Mouse (Mus musculus) ES-Bruce4 (cell line): Measurements from ENCODE around the gene Atad5. TPM values are rescaled to one million over a fixed set of nuclear protein-coding genes. Genes with fewer than 3 reads are reported as not detected.

Experiments used
- H3K27ac ChIP-seq: 2 replicates; pipeline ENCODE4 v1.5.1; 2012; ENCODE audit warnings: low read length, inconsistent platforms; ENCODE audit not compliant: insufficient read depth
- H3K27me3 ChIP-seq: 2 replicates; pipeline ENCODE4 v1.6.1; 2012; ENCODE audit warnings: mild to moderate bottlenecking, low read length, inconsistent platforms; ENCODE audit not compliant: control insufficient read depth, poor library complexity, insufficient read depth, severe bottlenecking
- H3K36me3 ChIP-seq: 2 replicates; pipeline ENCODE4 v1.6.1; 2012; ENCODE audit warnings: inconsistent platforms, mild to moderate bottlenecking, low read length, moderate library complexity; ENCODE audit not compliant: control insufficient read depth, poor library complexity, insufficient read depth, severe bottlenecking
- H3K4me1 ChIP-seq: one replicate; pipeline ENCODE4 v1.8.1; 2011; ENCODE audit warnings: low read length; ENCODE audit not compliant: control insufficient read depth, insufficient read depth
- H3K4me3 ChIP-seq: 2 replicates; pipeline ENCODE4 v1.5.1; 2011; ENCODE audit warnings: low read depth, mild to moderate bottlenecking, low read length
- H3K9ac ChIP-seq: 2 replicates; pipeline ENCODE4 v1.6.1; 2012; ENCODE audit warnings: low read depth, mild to moderate bottlenecking, inconsistent platforms; ENCODE audit not compliant: poor library complexity, severe bottlenecking
- H3K9me3 ChIP-seq: replicated peaks from 2 replicates; pipeline ENCODE4 v1.6.1; 2012; ENCODE audit warnings: mild to moderate bottlenecking, low read length, inconsistent platforms; ENCODE audit not compliant: control insufficient read depth, poor library complexity, insufficient read depth, severe bottlenecking
- CTCF ChIP-seq: IDR thresholded peaks from one replicate; pipeline ENCODE4 v1.8.1; 2011; ENCODE audit warnings: low read depth, low read length
- EP300 ChIP-seq: IDR thresholded peaks from 2 replicates; pipeline ENCODE4 v1.6.1; 2011; ENCODE audit warnings: low read depth, low read length; ENCODE audit not compliant: insufficient read depth
- POLR2A ChIP-seq: IDR thresholded peaks from one replicate; pipeline ENCODE4 v1.8.1; 2011; ENCODE audit warnings: low read length; ENCODE audit not compliant: insufficient read depth
- polyA plus RNA-seq: library from polyadenylated mRNA; stranded (reverse); fragments of >200 nt; gene quantifications from 2 replicates; pipeline ENCODE4 v1.2.4, GENCODE M21; 2011; ENCODE audit warnings: low read depth; ENCODE audit not compliant: missing spikeins, insufficient read depth, insufficient read length

The Atad5 gene
- polyA plus RNA-seq, 1 experiment: 26.6 TPM

DNA sequence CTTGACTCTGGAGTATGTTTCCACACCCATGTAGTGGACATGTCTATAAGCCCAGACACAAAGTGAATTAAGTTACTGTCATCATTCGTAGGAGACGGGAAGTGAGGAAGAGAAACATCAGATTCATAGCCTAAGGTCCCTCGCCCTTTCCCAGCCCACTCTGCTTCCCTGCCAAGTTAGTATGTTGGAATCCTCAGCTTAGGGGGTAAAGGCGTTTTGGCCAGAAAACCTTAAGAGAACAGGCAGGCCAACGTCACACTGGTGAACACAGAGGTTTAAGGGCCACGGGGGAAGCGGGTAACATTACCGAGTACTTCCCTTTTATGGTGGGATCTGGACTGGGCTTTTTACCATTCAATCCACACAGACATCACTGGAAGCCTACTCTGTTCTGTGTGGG is 66.3 kb downstream of the Atad5 start:
- Histone ChIP-seq H3K9me3 (no peaks in the 10 kb centered on the region), H3K9ac (no peak overlapping the region), H3K4me3 (no peak overlapping the region), H3K4me1 (no peaks in the 10 kb centered on the region), H3K27ac (no peak overlapping the region), H3K27me3 (peaks cover 5% of the 10 kb centered on the region; the same call in 1 of the 2 replicates), H3K36me3 (no peaks in the 10 kb centered on the region)
- TF ChIP-seq EP300 (no peak), POLR2A (no peak), CTCF (no peak)

DNA sequence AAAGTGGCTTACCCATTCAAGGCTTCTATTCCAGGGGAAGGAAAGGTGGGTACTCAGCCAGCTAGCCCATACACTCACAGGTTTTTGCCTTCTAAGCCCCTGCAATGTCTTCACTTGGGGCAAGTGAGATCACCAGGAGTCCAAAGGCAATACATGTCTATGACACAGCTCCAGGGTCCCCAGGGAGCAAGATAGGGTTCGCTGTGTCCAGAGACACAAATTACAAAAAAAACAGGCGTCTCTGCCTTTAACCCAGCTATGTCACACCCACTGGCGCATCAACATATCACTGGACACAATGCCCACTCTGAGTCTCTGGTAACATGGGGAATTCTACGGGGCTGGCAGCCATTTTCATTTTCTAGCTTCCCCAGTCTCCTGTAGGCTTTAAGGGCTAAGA is 66.8 kb downstream of the Atad5 start:
- no peak overlapping the region for H3K27ac ChIP-seq
- no peak overlapping the region for H3K4me3 ChIP-seq
- no peak overlapping the region for H3K9ac ChIP-seq
- no peaks in the 10 kb centered on the region for H3K9me3 ChIP-seq
- H3K36me3 ChIP-seq: no peaks in the 10 kb centered on the region
- H3K27me3 ChIP-seq: peaks cover 5% of the 10 kb centered on the region; the same call in 1 of the 2 replicates
- no peaks in the 10 kb centered on the region for H3K4me1 ChIP-seq
- TF ChIP-seq CTCF: no peak
- TF ChIP-seq POLR2A: no peak
- no peak for TF ChIP-seq EP300

DNA sequence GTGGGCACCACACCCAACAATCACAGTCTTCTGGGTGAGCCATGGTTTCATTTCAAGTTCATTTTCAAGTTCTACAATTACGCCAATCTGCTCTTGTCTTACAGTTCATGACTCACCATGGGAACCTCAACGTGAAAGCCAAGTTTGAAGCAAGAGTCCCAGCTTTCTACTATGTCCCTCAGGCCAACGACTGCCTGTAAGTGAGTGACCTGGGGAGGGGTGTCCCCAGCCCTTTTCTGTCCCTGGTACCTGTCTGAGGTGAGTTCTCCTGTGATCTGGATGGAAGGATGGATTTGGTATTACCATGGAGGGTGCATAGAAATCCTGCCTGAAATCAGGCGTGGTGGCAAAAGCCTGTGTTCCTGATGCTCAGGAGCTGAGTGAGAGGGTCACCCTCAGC is 67.6 kb downstream of the Atad5 start:
- H3K27me3 ChIP-seq: peaks cover 5% of the 10 kb centered on the region; the same call in 1 of the 2 replicates
- no peaks in the 10 kb centered on the region for H3K4me1 ChIP-seq
- no peak overlapping the region for H3K27ac ChIP-seq
- no peak overlapping the region for H3K9ac ChIP-seq
- no peak for TF ChIP-seq CTCF
- no peak for TF ChIP-seq EP300
- no peak for TF ChIP-seq POLR2A
- H3K36me3 ChIP-seq: no peaks in the 10 kb centered on the region
- no peak overlapping the region for H3K4me3 ChIP-seq
- H3K9me3 ChIP-seq: no peaks in the 10 kb centered on the region

DNA sequence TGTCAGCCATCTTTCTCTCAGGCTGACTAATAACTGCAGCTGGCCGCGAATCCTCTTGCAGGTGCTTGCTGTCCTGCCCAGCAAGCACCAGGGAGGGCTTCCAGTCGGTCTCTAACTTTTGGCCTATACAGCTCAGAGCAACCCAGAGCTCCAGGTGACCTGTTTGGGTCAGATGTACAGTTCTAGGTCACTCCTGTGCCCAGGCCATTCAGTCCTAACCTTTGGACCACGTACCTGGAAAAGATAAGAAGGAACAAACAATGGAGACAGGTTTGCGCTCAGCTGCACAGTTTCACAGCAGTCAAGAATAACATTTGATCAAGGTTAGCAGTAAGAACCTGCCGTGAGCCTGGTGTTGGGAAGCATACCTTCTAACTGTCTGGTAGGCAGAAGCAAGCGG is 69.8 kb downstream of the Atad5 start:
- no peak for TF ChIP-seq CTCF
- no peaks in the 10 kb centered on the region for H3K9me3 ChIP-seq

DNA sequence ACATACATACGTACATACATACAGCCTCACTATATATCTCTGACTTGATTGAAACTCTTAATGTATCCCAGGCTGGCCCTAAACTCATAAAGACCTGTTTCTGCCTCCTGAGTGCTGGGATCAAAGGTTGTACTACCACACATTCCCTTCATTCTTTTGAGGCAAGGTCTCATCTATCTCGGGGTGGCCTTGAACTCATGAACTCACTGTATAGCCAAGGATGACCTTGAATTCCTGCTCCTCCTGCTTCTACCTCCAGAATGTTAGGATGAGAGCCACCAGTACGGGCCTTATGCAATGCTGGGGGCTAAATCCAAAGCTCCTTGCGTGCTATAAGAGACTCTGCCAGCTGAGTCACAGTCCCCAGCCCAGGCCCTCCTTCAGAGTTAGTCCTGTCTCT is 71.8 kb downstream of the Atad5 start:
- Histone ChIP-seq H3K36me3 (no peaks in the 10 kb centered on the region), H3K27ac (no peak overlapping the region), H3K9ac (no peak overlapping the region), H3K4me3 (no peak overlapping the region), H3K4me1 (peaks cover 1% of the 10 kb centered on the region), H3K9me3 (no peaks in the 10 kb centered on the region), H3K27me3 (no peaks in the 10 kb centered on the region)
- no peak for TF ChIP-seq POLR2A
- no peak for TF ChIP-seq EP300
- no peak for TF ChIP-seq CTCF

More for the DNA sequence above, 69.8 kb downstream of the Atad5 start:
- Histone ChIP-seq H3K36me3 (no peaks in the 10 kb centered on the region), H3K9ac (no peak overlapping the region), H3K4me3 (no peak overlapping the region), H3K27ac (no peak overlapping the region), H3K4me1 (peaks cover 1% of the 10 kb centered on the region), H3K27me3 (peaks cover 4% of the 10 kb centered on the region; the same call in 1 of the 2 replicates)

DNA sequence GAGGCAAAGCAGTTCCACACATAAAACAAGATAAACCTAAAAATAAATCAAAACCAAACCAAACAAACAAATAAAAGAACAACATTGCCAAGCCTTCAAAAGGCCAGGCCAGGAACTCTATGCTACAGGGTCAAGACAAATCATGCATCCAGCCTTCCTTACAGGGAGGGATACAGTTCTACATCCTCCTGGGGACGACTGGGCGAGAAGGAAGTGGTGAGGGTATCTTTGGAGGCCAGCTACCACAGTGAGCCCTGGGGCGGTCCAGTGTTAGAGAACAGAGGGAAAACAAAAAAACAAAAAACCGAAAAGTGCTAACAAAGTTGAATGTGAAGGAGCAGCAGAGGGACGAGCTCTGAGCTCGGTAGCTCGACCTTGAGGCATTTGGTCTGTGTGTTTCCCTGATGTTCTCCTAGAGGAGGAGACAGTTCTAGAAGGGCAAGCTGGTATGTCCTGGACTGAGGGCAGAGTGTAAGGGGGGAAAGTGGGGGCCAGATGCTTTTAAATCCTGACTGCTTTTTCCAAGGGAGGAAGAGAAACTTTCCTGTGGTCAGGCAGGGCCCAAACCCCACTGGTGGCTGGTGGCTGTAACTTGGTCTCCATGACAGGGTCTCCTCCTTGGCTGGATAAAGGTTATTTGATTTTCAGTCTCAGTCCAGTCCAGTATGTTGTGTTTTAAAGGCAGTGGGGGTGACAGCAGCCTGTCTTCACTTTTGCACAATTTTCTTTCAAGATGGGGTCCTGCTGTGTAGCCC is 74.3 kb downstream of the Atad5 start:
- Histone ChIP-seq H3K36me3 (no peaks in the 10 kb centered on the region), H3K4me3 (no peak overlapping the region), H3K9me3 (no peaks in the 10 kb centered on the region), H3K27me3 (no peaks in the 10 kb centered on the region), H3K27ac (no peak overlapping the region), H3K4me1 (peaks cover 3% of the 10 kb centered on the region), H3K9ac (no peak overlapping the region)
- TF ChIP-seq EP300 (no peak), POLR2A (no peak), CTCF (no peak)
